Mouse (Mus musculus) liver, embryonic 11.5 days (tissue): Measurements from ENCODE around the gene Dock4. TPM values are rescaled to one million over a fixed set of nuclear protein-coding genes. Genes with fewer than 3 reads are reported as not detected.

Experiments
- ATAC-seq: fragments of 200-750 bp; cut with Nextera tagmentation; replicated peaks from 2 replicates; pipeline ENCODE4 v1.8.0; 2017; ENCODE audit warnings: moderate number of reproducible peaks, mild to moderate bottlenecking, moderate TSS enrichment, moderate library complexity; ENCODE audit not compliant: low FRiP score
- DNase-seq: peaks from one replicate; pipeline ENCODE4 v3.0.0-alpha.2; 2017; ENCODE audit warnings: low spot score
- H3K27ac ChIP-seq: fragments of 300-500 bp; sonication (generic); 2 replicates; pipeline ENCODE4 v1.5.1; 2014; ENCODE audit warnings: mild to moderate bottlenecking, low read depth, low read length, control low read depth
- H3K27me3 ChIP-seq: fragments of 300-500 bp; sonication (generic); replicated peaks from 2 replicates; pipeline ENCODE4 v1.6.1; 2014; ENCODE audit warnings: low read length, mixed read lengths; ENCODE audit not compliant: control insufficient read depth, insufficient read depth
- H3K36me3 ChIP-seq: fragments of 300-500 bp; sonication (generic); 2 replicates; pipeline ENCODE4 v1.6.1; 2014; ENCODE audit warnings: mild to moderate bottlenecking, low read length, moderate library complexity, mixed read lengths; ENCODE audit not compliant: control insufficient read depth, insufficient read depth
- H3K4me1 ChIP-seq: fragments of 300-500 bp; sonication (generic); replicated peaks from 2 replicates; pipeline ENCODE4 v1.6.1; 2014; ENCODE audit warnings: low read length, mixed read lengths; ENCODE audit not compliant: control insufficient read depth, insufficient read depth
- H3K4me2 ChIP-seq: fragments of 300-500 bp; sonication (generic); 2 replicates; pipeline ENCODE4 v1.6.1; 2014; ENCODE audit warnings: mild to moderate bottlenecking, control low read depth, moderate library complexity
- H3K4me3 ChIP-seq: fragments of 300-500 bp; sonication (generic); 2 replicates; pipeline ENCODE4 v1.5.1; 2014; ENCODE audit warnings: low read depth, low read length, control low read depth
- H3K9ac ChIP-seq: fragments of 300-500 bp; sonication (generic); 2 replicates; pipeline ENCODE4 v1.6.1; 2014; ENCODE audit warnings: low read depth, low read length, control low read depth
- H3K9me3 ChIP-seq: fragments of 300-500 bp; sonication (generic); 2 replicates; pipeline ENCODE4 v1.6.1; 2016; ENCODE audit warnings: low read length, inconsistent platforms, mixed read lengths; ENCODE audit not compliant: control insufficient read depth
- WGBS: fragments of 180-500 bp; shearing (Covaris S2); extraction: QIAGEN DNeasy Blood & Tissue Kit; methylation state at CpG from one replicate; pipeline ENCODE4 v1.1.7; 2014; 5-methylcytosine and 5-hydroxymethylcytosine counted together
- polyA plus RNA-seq: library from polyadenylated mRNA; unstranded; fragments of >200 nt; fragmentation: Nextera tagmentation; extraction: Ambion mirVana; gene quantifications from 2 replicates; pipeline ENCODE4 v1.2.1, GENCODE M21; 2014

Gene Dock4
- polyA plus RNA-seq, 1 experiment from 2014 or later = 4.4 TPM

GRCm38 (mm10) chr12:40788621-40789111 lies 342.9 kb downstream of the Dock4 start:
- Histone ChIP-seq H3K9me3 (no peaks in the 10 kb centered on the region), H3K4me2 (no peak overlapping the region), H3K4me3 (no peak overlapping the region), H3K9ac (no peak overlapping the region), H3K4me1 (no peaks in the 10 kb centered on the region), H3K36me3 (no peaks in the 10 kb centered on the region), H3K27ac (no peak overlapping the region), H3K27me3 (no peaks in the 10 kb centered on the region)
- ATAC-seq (no peak), DNase-seq (no peak)
- WGBS = 43% methylated on average over 3 of the region's 3 CpGs

- H3K9ac ChIP-seq = no peak overlapping the region
- no peaks in the 10 kb centered on the region for H3K9me3 ChIP-seq
- H3K36me3 ChIP-seq = no peaks in the 10 kb centered on the region
- no peaks in the 10 kb centered on the region for H3K4me1 ChIP-seq
- DNase-seq (no peak), ATAC-seq (no peak)
- WGBS = 73% methylated on average over 10 of the region's 10 CpGs
- H3K27me3 ChIP-seq = no peaks in the 10 kb centered on the region
- no peak overlapping the region for H3K27ac ChIP-seq
- H3K4me2 ChIP-seq = no peak overlapping the region
- H3K4me3 ChIP-seq = no peak overlapping the region
Measured at GRCm38 (mm10) chr12:40789379-40790361, 343.9 kb downstream of the Dock4 start.

- no peaks in the 10 kb centered on the region for H3K27me3 ChIP-seq
Measured at GRCm38 (mm10) chr12:40791221-40791620, 345.5 kb downstream of the Dock4 start.

GRCm38 (mm10) chr12:40792184-40792650 lies 346.5 kb downstream of the Dock4 start:
- Histone ChIP-seq H3K27ac (no peak overlapping the region), H3K4me3 (no peak overlapping the region), H3K9ac (no peak overlapping the region), H3K27me3 (no peaks in the 10 kb centered on the region), H3K9me3 (no peaks in the 10 kb centered on the region), H3K4me2 (no peak overlapping the region), H3K36me3 (no peaks in the 10 kb centered on the region), H3K4me1 (peaks cover 2% of the 10 kb centered on the region; the same call in 1 of the 2 replicates)
- no peak for ATAC-seq
- DNase-seq = no peak
- WGBS = 58% methylated on average over 10 of the region's 10 CpGs

More at GRCm38 (mm10) chr12:40791221-40791620, 345.5 kb downstream of the Dock4 start:
- no peak overlapping the region for H3K4me2 ChIP-seq
- DNase-seq = no peak
- ATAC-seq = no peak
- no peak overlapping the region for H3K9ac ChIP-seq
- no peaks in the 10 kb centered on the region for H3K9me3 ChIP-seq
- H3K4me1 ChIP-seq = no peaks in the 10 kb centered on the region
- 71% methylated on average over 5 of the region's 5 CpGs for WGBS
- H3K4me3 ChIP-seq = no peak overlapping the region
- H3K36me3 ChIP-seq = no peaks in the 10 kb centered on the region
- H3K27ac ChIP-seq = no peak overlapping the region

- Histone ChIP-seq H3K27me3 (no peaks in the 10 kb centered on the region), H3K4me1 (peaks cover 6% of the 10 kb centered on the region; the same call in 1 of the 2 replicates), H3K4me2 (no peak overlapping the region), H3K9me3 (no peaks in the 10 kb centered on the region), H3K27ac (no peak overlapping the region), H3K9ac (no peak overlapping the region), H3K36me3 (no peaks in the 10 kb centered on the region), H3K4me3 (no peak overlapping the region)
- 76% methylated on average over 11 of the region's 11 CpGs for WGBS
- ATAC-seq (no peak), DNase-seq (no peak)
Measured at GRCm38 (mm10) chr12:40794066-40794465, 348.3 kb downstream of the Dock4 start.

GRCm38 (mm10) chr12:40794756-40795155 lies 349.0 kb downstream of the Dock4 start:
- WGBS = 69% methylated on average over 3 of the region's 3 CpGs
- no peaks in the 10 kb centered on the region for H3K36me3 ChIP-seq

GRCm38 (mm10) chr12:40795768-40796167 lies 350.0 kb downstream of the Dock4 start:
- no peak overlapping the region for H3K9ac ChIP-seq
- ATAC-seq (no peak), DNase-seq (no peak)
- WGBS = 17% methylated on average over 2 of the region's 2 CpGs
- H3K4me1 ChIP-seq = peaks cover 6% of the 10 kb centered on the region; the same call in 1 of the 2 replicates
- H3K4me3 ChIP-seq = no peak overlapping the region
- H3K36me3 ChIP-seq = no peaks in the 10 kb centered on the region
- no peaks in the 10 kb centered on the region for H3K27me3 ChIP-seq
- no peak overlapping the region for H3K27ac ChIP-seq
- no peaks in the 10 kb centered on the region for H3K9me3 ChIP-seq
- H3K4me2 ChIP-seq = no peak overlapping the region

More at GRCm38 (mm10) chr12:40794756-40795155, 349.0 kb downstream of the Dock4 start:
- Histone ChIP-seq H3K27ac (no peak overlapping the region), H3K9ac (no peak overlapping the region), H3K4me3 (no peak overlapping the region), H3K27me3 (no peaks in the 10 kb centered on the region), H3K4me1 (peaks cover 6% of the 10 kb centered on the region; the same call in 1 of the 2 replicates), H3K9me3 (no peaks in the 10 kb centered on the region), H3K4me2 (no peak overlapping the region)
- DNase-seq = no peak
- ATAC-seq = no peak

- Histone ChIP-seq H3K27me3 (no peaks in the 10 kb centered on the region), H3K36me3 (no peaks in the 10 kb centered on the region), H3K4me2 (peak overlapping the region; percentile 48), H3K9me3 (no peaks in the 10 kb centered on the region), H3K9ac (no peak overlapping the region), H3K27ac (peak overlapping the region; percentile 7; the same call in 1 of the 2 replicates), H3K4me1 (peaks cover 6% of the 10 kb centered on the region; the same call in 1 of the 2 replicates), H3K4me3 (no peak overlapping the region)
- WGBS = 22% methylated on average over 14 of the region's 14 CpGs
- DNase-seq (no peak), ATAC-seq (no peak)
Measured at GRCm38 (mm10) chr12:40796813-40797491, 351.2 kb downstream of the Dock4 start.
